Mouse (Mus musculus): Measurements from ENCODE around the gene Zfp956. TPM values are rescaled to one million over a fixed set of nuclear protein-coding genes. Genes with fewer than 3 reads are reported as not detected.
A peak's percentile ranks its signal among the peaks of the same experiment; 100 is the strongest.

The Zfp956 gene
- polyA plus RNA-seq, 1 experiment from 2014 or later = 6.7 TPM

DNA sequence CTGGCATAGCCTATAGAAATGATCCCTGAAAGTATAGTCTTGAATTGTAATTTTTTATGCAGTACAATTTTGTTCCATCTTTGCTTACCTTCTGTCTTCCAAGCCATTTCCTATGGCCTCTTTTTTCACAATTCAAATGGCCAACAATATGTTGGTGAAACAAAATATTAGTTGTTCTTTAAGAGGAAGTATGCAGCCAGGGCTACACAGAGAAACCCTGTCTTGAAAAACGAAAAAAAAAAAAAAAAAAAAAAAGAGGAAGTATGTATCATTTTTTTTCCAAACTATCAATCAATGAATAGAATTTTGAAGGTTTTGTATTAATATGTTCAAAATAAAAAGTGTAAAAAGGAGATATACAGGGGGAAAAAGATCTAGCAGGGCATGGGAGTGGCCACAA lies 41.5 kb upstream of the Zfp956 start:
- no peak for ATAC-seq
- H3K27me3 ChIP-seq (replicated peaks; ENCODE audit: control insufficient read depth, insufficient read depth, low read length) = no peaks in the 10 kb centered on the region
- H3K4me3 ChIP-seq (ENCODE audit: low read depth, low read length) = no peak overlapping the region
- WGBS = 50% methylated on average over 1 of the region's 1 CpGs
- TF ChIP-seq CTCF (IDR thresholded peaks at IDR 0.05; ENCODE audit: low read depth) = no peak
- peaks cover under 1% of the 10 kb centered on the region; the same call in 1 of the 2 replicates for H3K36me3 ChIP-seq (ENCODE audit: control insufficient read depth, insufficient read depth)
- no peak overlapping the region for H3K9ac ChIP-seq (ENCODE audit: low read depth, low read length)
- 0 out of 2 replicates have a peak, but pooled peaks cover 3% of the 10 kb centered on the region for H3K4me1 ChIP-seq (replicated peaks; ENCODE audit: control insufficient read depth, insufficient read depth, low read length)
- no peak overlapping the region for H3K4me2 ChIP-seq (replicated peaks; ENCODE audit: low read depth)
- no peak overlapping the region for H3K27ac ChIP-seq (ENCODE audit: low read depth, low read length)
- no peaks in the 10 kb centered on the region for H3K9me3 ChIP-seq (ENCODE audit: control insufficient read depth)

DNA sequence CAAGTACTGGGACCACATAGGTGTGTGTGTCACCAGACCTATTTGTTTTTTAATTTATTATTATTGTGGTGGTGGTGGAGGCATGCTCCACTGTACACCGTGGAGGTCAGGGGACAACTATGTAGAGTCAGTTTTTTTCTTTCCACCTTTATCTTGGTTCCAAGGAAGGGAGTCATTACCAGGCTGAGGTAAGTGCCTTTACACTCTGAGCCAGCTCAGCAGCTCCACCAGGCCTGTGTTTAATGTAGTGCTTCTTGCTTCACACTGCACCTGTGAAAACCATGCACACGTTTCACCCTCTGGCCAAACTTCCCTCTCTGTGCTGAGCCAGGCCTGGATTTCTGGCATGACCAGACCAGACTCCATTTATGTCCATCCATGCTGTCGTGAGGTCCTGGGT lies 40.2 kb upstream of the Zfp956 start:
- Histone ChIP-seq H3K4me1 (replicated peaks; ENCODE audit: control insufficient read depth, insufficient read depth, low read length) (0 out of 2 replicates have a peak, but pooled peaks cover 3% of the 10 kb centered on the region), H3K4me2 (replicated peaks; ENCODE audit: low read depth) (no peak overlapping the region), H3K27me3 (replicated peaks; ENCODE audit: control insufficient read depth, insufficient read depth, low read length) (no peaks in the 10 kb centered on the region), H3K27ac (ENCODE audit: low read depth, low read length) (peak overlapping the region; percentile 46; the same call in 1 of the 2 replicates), H3K36me3 (ENCODE audit: control insufficient read depth, insufficient read depth) (no peaks in the 10 kb centered on the region; the same call in 1 of the 2 replicates), H3K4me3 (ENCODE audit: low read depth, low read length) (no peak overlapping the region), H3K9ac (ENCODE audit: low read depth, low read length) (no peak overlapping the region), H3K9me3 (ENCODE audit: control insufficient read depth) (no peaks in the 10 kb centered on the region)
- ATAC-seq = peak; percentile 60
- 36% methylated on average over 3 of the region's 3 CpGs for WGBS
- peak; percentile 56 for TF ChIP-seq CTCF (IDR thresholded peaks at IDR 0.05; ENCODE audit: low read depth)

DNA sequence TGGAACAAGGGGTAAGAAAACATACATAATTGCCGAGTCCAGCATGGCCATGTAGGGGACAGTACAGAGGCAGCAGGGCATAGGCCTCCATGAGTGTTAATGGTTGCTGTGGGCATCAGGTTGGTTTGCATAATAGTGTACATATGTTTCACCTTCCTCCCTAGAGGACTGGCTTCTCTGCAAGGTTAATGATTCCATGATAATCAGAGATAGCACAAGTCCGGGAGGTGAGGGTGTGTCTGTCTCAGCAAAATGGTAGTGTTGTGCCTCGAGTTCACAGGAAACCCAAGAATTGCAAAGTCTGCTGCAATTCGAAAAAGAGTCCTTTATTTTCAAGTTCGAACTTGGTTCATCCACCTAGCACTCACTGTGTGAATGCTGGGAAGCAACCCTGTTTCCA lies 36.1 kb upstream of the Zfp956 start:
- Histone ChIP-seq H3K27ac (ENCODE audit: low read depth, low read length) (peak overlapping the region; percentile 64), H3K4me3 (ENCODE audit: low read depth, low read length) (no peak overlapping the region), H3K9me3 (ENCODE audit: control insufficient read depth) (no peaks in the 10 kb centered on the region), H3K27me3 (replicated peaks; ENCODE audit: control insufficient read depth, insufficient read depth, low read length) (no peaks in the 10 kb centered on the region), H3K36me3 (ENCODE audit: control insufficient read depth, insufficient read depth) (no peaks in the 10 kb centered on the region), H3K9ac (ENCODE audit: low read depth, low read length) (no peak overlapping the region; the same call in 1 of the 2 replicates), H3K4me2 (replicated peaks; ENCODE audit: low read depth) (0 out of 2 replicates have a peak overlapping the region, but pooled peaks have one; percentile 21), H3K4me1 (replicated peaks; ENCODE audit: control insufficient read depth, insufficient read depth, low read length) (peaks cover 3% of the 10 kb centered on the region; the same call in 1 of the 2 replicates)
- no peak for TF ChIP-seq CTCF (IDR thresholded peaks at IDR 0.05; ENCODE audit: low read depth)
- WGBS = 39% methylated on average over 5 of the region's 5 CpGs
- peak; percentile 63 for ATAC-seq

DNA sequence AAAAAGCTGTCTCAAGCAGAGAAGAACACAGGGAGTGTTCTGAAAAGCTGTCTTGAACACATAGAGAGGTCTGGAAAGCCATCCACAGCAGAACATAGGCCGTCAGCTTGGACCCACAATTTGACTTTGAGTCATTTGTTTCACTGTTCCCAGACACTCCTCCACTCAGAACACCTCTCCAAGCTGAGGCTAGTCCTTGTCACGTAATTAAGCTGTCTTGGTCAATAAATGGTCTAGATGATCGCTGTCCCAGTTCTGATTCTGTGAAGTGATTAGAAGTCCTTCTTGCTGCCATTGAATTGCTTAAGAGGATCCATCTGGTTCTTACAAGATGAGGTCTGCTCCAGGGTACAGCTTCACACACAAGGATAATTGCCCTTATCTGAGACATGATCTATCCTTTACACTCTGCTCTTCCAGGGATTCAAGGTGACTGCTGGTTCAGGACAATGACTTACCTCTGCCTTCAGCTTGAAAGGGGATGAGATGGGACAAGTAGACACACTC lies 34.4 kb upstream of the Zfp956 start:
- Histone ChIP-seq H3K4me2 (replicated peaks; ENCODE audit: low read depth) (no peak overlapping the region), H3K36me3 (ENCODE audit: control insufficient read depth, insufficient read depth) (no peaks in the 10 kb centered on the region), H3K9me3 (ENCODE audit: control insufficient read depth) (no peaks in the 10 kb centered on the region), H3K4me3 (ENCODE audit: low read depth, low read length) (no peak overlapping the region), H3K4me1 (replicated peaks; ENCODE audit: control insufficient read depth, insufficient read depth, low read length) (no peaks in the 10 kb centered on the region; the same call in 1 of the 2 replicates), H3K27ac (ENCODE audit: low read depth, low read length) (no peak overlapping the region; the same call in 1 of the 2 replicates), H3K27me3 (replicated peaks; ENCODE audit: control insufficient read depth, insufficient read depth, low read length) (no peaks in the 10 kb centered on the region), H3K9ac (ENCODE audit: low read depth, low read length) (no peak overlapping the region)
- no peak for TF ChIP-seq CTCF (IDR thresholded peaks at IDR 0.05; ENCODE audit: low read depth)
- ATAC-seq = no peak
- WGBS = 50% methylated on average over 3 of the region's 3 CpGs

DNA sequence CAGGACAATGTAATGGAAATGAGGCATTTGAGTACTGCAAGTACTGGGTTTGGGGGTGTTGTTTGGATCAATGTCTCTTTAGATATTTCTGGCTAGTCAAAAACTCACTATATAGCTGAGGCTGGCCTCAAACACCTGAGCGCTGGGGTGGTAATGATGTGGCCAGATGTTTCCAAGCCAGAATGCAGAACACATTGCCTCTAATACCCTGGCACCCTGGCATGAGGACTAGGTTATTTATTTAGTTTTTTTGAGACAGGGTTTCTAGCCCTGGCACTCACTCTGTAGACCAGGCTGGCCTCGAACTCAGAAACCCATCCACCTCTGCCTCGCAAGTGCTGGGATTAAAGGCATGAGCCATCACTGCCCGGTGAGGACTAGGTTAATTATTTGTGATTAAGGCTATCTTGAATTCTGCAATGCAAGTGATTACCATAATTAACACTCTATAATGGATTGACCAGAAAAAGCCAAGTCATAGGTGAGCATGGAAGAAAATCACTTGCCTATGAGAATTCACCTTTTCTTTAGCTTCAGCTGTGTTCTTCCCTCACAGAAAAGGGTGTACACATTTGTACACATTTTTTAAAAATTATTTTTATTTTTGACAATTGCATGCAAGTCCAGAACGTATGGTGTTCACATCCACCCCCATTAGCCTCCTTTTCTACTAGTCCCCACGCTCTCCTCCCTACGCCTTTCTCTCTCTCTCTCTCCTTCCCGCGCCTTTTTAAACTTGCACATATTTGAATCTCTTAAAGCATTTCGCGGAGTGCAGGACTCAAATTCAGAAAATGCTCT lies 33.3 kb upstream of the Zfp956 start:
- TF ChIP-seq CTCF (IDR thresholded peaks at IDR 0.05; ENCODE audit: low read depth) = no peak
- 26% methylated on average over 11 of the region's 11 CpGs for WGBS
- no peaks in the 10 kb centered on the region for H3K36me3 ChIP-seq (ENCODE audit: control insufficient read depth, insufficient read depth)
- peak overlapping the region; percentile 86 for H3K4me3 ChIP-seq (ENCODE audit: low read depth, low read length)
- H3K9ac ChIP-seq (ENCODE audit: low read depth, low read length) = peak overlapping the region; percentile 81; the same call in 1 of the 2 replicates
- H3K27me3 ChIP-seq (replicated peaks; ENCODE audit: control insufficient read depth, insufficient read depth, low read length) = no peaks in the 10 kb centered on the region
- no peaks in the 10 kb centered on the region for H3K9me3 ChIP-seq (ENCODE audit: control insufficient read depth)
- H3K4me1 ChIP-seq (replicated peaks; ENCODE audit: control insufficient read depth, insufficient read depth, low read length) = no peaks in the 10 kb centered on the region; the same call in 1 of the 2 replicates
- peak overlapping the region; percentile 97 for H3K27ac ChIP-seq (ENCODE audit: low read depth, low read length)
- peak; percentile 1; the same call in 1 of the 2 replicates for ATAC-seq
- peak overlapping the region; percentile 78 for H3K4me2 ChIP-seq (replicated peaks; ENCODE audit: low read depth)
